11 mouse cellular contexts compared by ENCODE assay signal in genomic region chr5:123060706-123061401, GRCm38 (mm10). TPM values are rescaled to one million over a fixed set of nuclear protein-coding genes. Genes with fewer than 3 reads are reported as not detected.
DNase-seq lines count a peak whose midpoint lies in the region; ATAC-seq lines count a peak whose summit lies in the region.
"Had no signal": no experiment of that assay in that cellular context is flagged by ENCODE, and none has a peak within 500 bp of the region (broad histone marks: within the 10 kb centered on the region; RNA-seq: fewer than 3 reads in every experiment).

No protein-coding gene starts in this region.

- no peaks in the 10 kb centered on the region for H3K9me3 ChIP-seq in embryonic facial prominence, embryonic 13.5 days
- no peaks in the 10 kb centered on the region for H3K9me3 ChIP-seq in intestine, embryonic 14.5 days (ENCODE audit: control insufficient read depth, low read length)
- H3K9me3 ChIP-seq: G1E had no signal

- DNase-seq in kidney, postnatal 36 days = peak; percentile 27 to 36
- DNase-seq in kidney, adult 8-10 months = no peak
- DNase-seq in intestine, embryonic 14.5 days (ENCODE audit: low spot score) = no peak
- DNase-seq in skeletal muscle tissue, adult 2 months (ENCODE audit: low read depth, low spot score) = peak; percentile 70
- no peak for DNase-seq in testis, postnatal 14 days (ENCODE audit: low spot score)
- no peak for DNase-seq in layer of hippocampus, postnatal 14 days (ENCODE audit: low spot score in 2 of 2)
- no peak for DNase-seq in left cerebral cortex, adult 18-20 months (ENCODE audit: low spot score in 2 of 2)

- H3K27ac ChIP-seq in embryonic facial prominence, embryonic 13.5 days = peak overlapping the region; percentile 55; the same call in 1 of the 2 replicates
- peak overlapping the region; percentile 60 for H3K27ac ChIP-seq in intestine, embryonic 14.5 days (ENCODE audit: low read depth)

- H3K36me3 ChIP-seq in embryonic facial prominence, embryonic 13.5 days = no peaks in the 10 kb centered on the region
- no peaks in the 10 kb centered on the region for H3K36me3 ChIP-seq in intestine, embryonic 14.5 days (ENCODE audit: control insufficient read depth, insufficient read depth, low read length)
- H3K36me3 ChIP-seq: G1E had no signal

- peaks cover 17% of the 10 kb centered on the region for H3K4me1 ChIP-seq in embryonic facial prominence, embryonic 13.5 days
- H3K4me1 ChIP-seq in intestine, embryonic 14.5 days (replicated peaks; ENCODE audit: control insufficient read depth, insufficient read depth, low read length) = no peaks in the 10 kb centered on the region; the same call in 1 of the 2 replicates

- H3K4me2 ChIP-seq in embryonic facial prominence, embryonic 13.5 days = 0 out of 2 replicates have a peak overlapping the region, but pooled peaks have one; percentile 3
- H3K4me2 ChIP-seq in intestine, embryonic 14.5 days (ENCODE audit: low read length) = peak overlapping the region; percentile 20

- H3K27me3 ChIP-seq in embryonic facial prominence, embryonic 13.5 days = no peaks in the 10 kb centered on the region
- H3K27me3 ChIP-seq in intestine, embryonic 14.5 days (replicated peaks; ENCODE audit: control insufficient read depth, insufficient read depth, low read length) = no peaks in the 10 kb centered on the region

- no peak overlapping the region; the same call in 1 of the 2 replicates for H3K9ac ChIP-seq in embryonic facial prominence, embryonic 13.5 days
- no peak overlapping the region for H3K9ac ChIP-seq in intestine, embryonic 14.5 days (ENCODE audit: low read length)

- ATAC-seq in embryonic facial prominence, embryonic 13.5 days (ENCODE audit: insufficient number of reproducible peaks, insufficient read depth, low FRiP score, low TSS enrichment, low read depth) = no peak
- no peak for ATAC-seq in intestine, embryonic 14.5 days (replicated peaks; ENCODE audit: low FRiP score, low TSS enrichment, low read depth)

- 54% methylated on average over 9 of the region's 9 CpGs for WGBS in embryonic facial prominence, embryonic 13.5 days
- 31% methylated on average over 9 of the region's 9 CpGs for WGBS in intestine, embryonic 14.5 days

- no peak overlapping the region for H3K4me3 ChIP-seq in embryonic facial prominence, embryonic 13.5 days
- no peak overlapping the region for H3K4me3 ChIP-seq in intestine, embryonic 14.5 days (ENCODE audit: low read depth, low read length)

RNA-seq across cellular contexts. Expression of gene Tmem120b, which starts 7.4 kb away (rescaled TPM):
- 14.4 and 15.8 TPM in 2 replicates for polyA plus RNA-seq in embryonic facial prominence, embryonic 13.5 days (2015; fragmentation: Nextera tagmentation; extraction: Ambion mirVana)
- 8.9 and 10.0 TPM in 2 replicates for polyA plus RNA-seq in intestine, embryonic 14.5 days (2014; fragmentation: Nextera tagmentation; extraction: Ambion mirVana)
- 10 to 100 TPM; 20.1 to 20.3 TPM for total RNA-seq in layer of hippocampus, postnatal 14 days (2021)
- 10 to 100 TPM; 13.2 to 13.8 TPM for total RNA-seq in left cerebral cortex, adult 18-20 months (2021)

RNA-seq across cellular contexts. Expression of gene Morn3, which starts 14.0 kb away (rescaled TPM):
- not detected in 2 replicates for polyA plus RNA-seq in embryonic facial prominence, embryonic 13.5 days (2015; fragmentation: Nextera tagmentation; extraction: Ambion mirVana)
- polyA plus RNA-seq in intestine, embryonic 14.5 days (2014; fragmentation: Nextera tagmentation; extraction: Ambion mirVana) = 0.54 and 1.5 TPM in 2 replicates
- total RNA-seq in layer of hippocampus, postnatal 14 days (2021) = under 1 TPM; 0.62 to 0.79 TPM
- under 1 TPM in 1 of 2 experiments, not detected in 1; 0.40 TPM for total RNA-seq in left cerebral cortex, adult 18-20 months (2021)
- total RNA-seq: G1E had no signal
- polyA plus RNA-seq: G1E; large intestine, adult 2 months; liver, embryonic 16.5 days had no signal

RNA-seq across cellular contexts. Expression of gene Orai1, which starts 46.0 kb away (rescaled TPM):
- 10.4 and 12.5 TPM in 2 replicates for polyA plus RNA-seq in embryonic facial prominence, embryonic 13.5 days (2015; fragmentation: Nextera tagmentation; extraction: Ambion mirVana)
- 15.6 and 17.7 TPM in 2 replicates for polyA plus RNA-seq in intestine, embryonic 14.5 days (2014; fragmentation: Nextera tagmentation; extraction: Ambion mirVana)
- total RNA-seq in layer of hippocampus, postnatal 14 days (2021) = 10 to 100 TPM; 15.1 to 16.2 TPM
- total RNA-seq in left cerebral cortex, adult 18-20 months (2021) = 1 to 10 TPM; 8.8 to 10.0 TPM

Comparison
In these comparisons a context has a peak if more than half of its experiments do, and no peak if none do; other contexts are left out.
1. DNase-seq: peak in kidney, postnatal 36 days (2 of 2) and skeletal muscle tissue, adult 2 months (single experiment); none in kidney, adult 8-10 months (0 of 2), intestine, embryonic 14.5 days (single experiment), testis, postnatal 14 days (single experiment), layer of hippocampus, postnatal 14 days (0 of 2) and left cerebral cortex, adult 18-20 months (0 of 2).